Mouse (Mus musculus) liver, embryonic 11.5 days (tissue): Measurements from ENCODE around the gene Clasp2. TPM values are rescaled to one million over a fixed set of nuclear protein-coding genes. Genes with fewer than 3 reads are reported as not detected.

Experiments
- ATAC-seq: fragments of 200-750 bp; cut with Nextera tagmentation; replicated peaks from 2 replicates; pipeline ENCODE4 v1.8.0; 2017; ENCODE audit warnings: moderate number of reproducible peaks, mild to moderate bottlenecking, moderate TSS enrichment, moderate library complexity; ENCODE audit not compliant: low FRiP score
- DNase-seq: peaks from one replicate; pipeline ENCODE4 v3.0.0-alpha.2; 2017; ENCODE audit warnings: low spot score
- H3K27ac ChIP-seq: fragments of 300-500 bp; sonication (generic); 2 replicates; pipeline ENCODE4 v1.5.1; 2014; ENCODE audit warnings: mild to moderate bottlenecking, low read depth, low read length, control low read depth
- H3K27me3 ChIP-seq: fragments of 300-500 bp; sonication (generic); replicated peaks from 2 replicates; pipeline ENCODE4 v1.6.1; 2014; ENCODE audit warnings: low read length, mixed read lengths; ENCODE audit not compliant: control insufficient read depth, insufficient read depth
- H3K36me3 ChIP-seq: fragments of 300-500 bp; sonication (generic); 2 replicates; pipeline ENCODE4 v1.6.1; 2014; ENCODE audit warnings: mild to moderate bottlenecking, low read length, moderate library complexity, mixed read lengths; ENCODE audit not compliant: control insufficient read depth, insufficient read depth
- H3K4me1 ChIP-seq: fragments of 300-500 bp; sonication (generic); replicated peaks from 2 replicates; pipeline ENCODE4 v1.6.1; 2014; ENCODE audit warnings: low read length, mixed read lengths; ENCODE audit not compliant: control insufficient read depth, insufficient read depth
- H3K4me2 ChIP-seq: fragments of 300-500 bp; sonication (generic); 2 replicates; pipeline ENCODE4 v1.6.1; 2014; ENCODE audit warnings: mild to moderate bottlenecking, control low read depth, moderate library complexity
- H3K4me3 ChIP-seq: fragments of 300-500 bp; sonication (generic); 2 replicates; pipeline ENCODE4 v1.5.1; 2014; ENCODE audit warnings: low read depth, low read length, control low read depth
- H3K9ac ChIP-seq: fragments of 300-500 bp; sonication (generic); 2 replicates; pipeline ENCODE4 v1.6.1; 2014; ENCODE audit warnings: low read depth, low read length, control low read depth
- H3K9me3 ChIP-seq: fragments of 300-500 bp; sonication (generic); 2 replicates; pipeline ENCODE4 v1.6.1; 2016; ENCODE audit warnings: low read length, inconsistent platforms, mixed read lengths; ENCODE audit not compliant: control insufficient read depth
- WGBS: fragments of 180-500 bp; shearing (Covaris S2); extraction: QIAGEN DNeasy Blood & Tissue Kit; methylation state at CpG from one replicate; pipeline ENCODE4 v1.1.7; 2014; 5-methylcytosine and 5-hydroxymethylcytosine counted together
- polyA plus RNA-seq: library from polyadenylated mRNA; unstranded; fragments of >200 nt; fragmentation: Nextera tagmentation; extraction: Ambion mirVana; gene quantifications from 2 replicates; pipeline ENCODE4 v1.2.1, GENCODE M21; 2014

Clasp2 gene
- polyA plus RNA-seq, 1 experiment from 2014 or later = 30.5 TPM

DNA sequence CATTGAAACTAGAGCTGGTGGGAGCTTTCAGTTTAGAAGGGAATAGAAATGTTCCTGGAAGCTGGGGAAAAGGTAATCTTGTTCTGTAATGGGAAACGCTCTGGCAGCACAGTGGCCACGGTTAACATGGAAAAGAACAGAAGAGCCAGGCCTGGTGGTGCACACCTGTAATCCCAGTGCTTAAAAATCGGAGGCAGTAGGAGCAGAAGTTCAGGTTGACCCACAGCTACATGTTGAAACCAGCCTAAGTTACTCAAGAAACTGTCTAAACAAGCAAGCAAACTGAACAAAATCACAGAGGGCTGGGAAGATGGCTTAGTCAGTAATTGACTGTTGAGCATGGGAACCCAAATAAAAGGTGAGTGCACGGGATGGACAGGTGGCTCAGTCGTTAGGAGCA is 183.6 kb downstream of the Clasp2 start:
- Histone ChIP-seq H3K4me1 (no peaks in the 10 kb centered on the region), H3K4me2 (no peak overlapping the region), H3K36me3 (peaks cover 3% of the 10 kb centered on the region; the same call in 1 of the 2 replicates), H3K27me3 (no peaks in the 10 kb centered on the region), H3K9ac (no peak overlapping the region), H3K27ac (no peak overlapping the region), H3K9me3 (no peaks in the 10 kb centered on the region), H3K4me3 (no peak overlapping the region)
- DNase-seq (no peak), ATAC-seq (no peak)
- 78% methylated on average over 5 of the region's 5 CpGs for WGBS

DNA sequence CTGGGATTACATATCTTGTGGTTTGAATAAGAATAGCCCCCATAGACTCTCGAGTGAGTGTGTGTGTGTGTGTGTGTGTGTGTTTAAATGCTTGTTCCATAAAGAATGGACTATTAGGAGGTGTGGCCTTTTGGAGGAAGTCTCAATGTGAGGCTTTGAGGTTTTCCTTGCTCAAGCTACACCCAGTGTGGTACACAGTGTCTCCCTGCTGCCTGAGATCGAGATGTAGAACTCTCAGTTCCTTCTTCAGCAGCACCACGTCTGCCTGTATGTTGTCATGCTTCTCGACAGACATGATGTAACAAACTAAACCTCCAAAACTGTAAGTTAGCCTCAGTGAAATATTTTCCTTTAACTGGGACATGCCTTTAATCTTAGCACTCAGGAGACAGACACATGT is 187.3 kb downstream of the Clasp2 start:
- Histone ChIP-seq H3K27ac (no peak overlapping the region), H3K9me3 (no peaks in the 10 kb centered on the region), H3K4me3 (no peak overlapping the region), H3K27me3 (no peaks in the 10 kb centered on the region), H3K4me1 (peaks cover 11% of the 10 kb centered on the region), H3K4me2 (no peak overlapping the region), H3K36me3 (no peaks in the 10 kb centered on the region), H3K9ac (no peak overlapping the region)
- ATAC-seq (no peak), DNase-seq (no peak)
- 51% methylated on average over 4 of the region's 4 CpGs for WGBS

DNA sequence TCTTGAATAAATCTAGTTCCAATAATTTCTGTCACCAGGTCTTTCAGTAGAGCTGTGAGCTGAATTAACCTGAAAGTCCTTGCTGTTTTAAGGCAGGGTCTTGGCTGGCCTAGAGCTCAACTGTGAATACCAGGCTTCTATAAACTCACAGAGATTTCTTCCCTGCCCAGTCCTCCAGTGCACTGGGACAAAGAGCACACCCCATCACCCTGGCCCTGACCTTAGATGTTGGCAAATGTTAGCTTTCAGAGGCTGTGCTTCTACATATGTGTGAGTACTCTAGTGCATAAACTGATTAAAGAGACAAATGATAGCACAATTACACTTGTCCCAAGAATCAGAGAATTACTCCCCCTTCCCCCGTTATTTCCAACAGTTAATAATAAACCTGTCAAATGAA is 188.4 kb downstream of the Clasp2 start:
- Histone ChIP-seq H3K4me1 (peaks cover 19% of the 10 kb centered on the region), H3K4me3 (peak overlapping the region; percentile 93), H3K9me3 (no peaks in the 10 kb centered on the region), H3K27ac (no peak overlapping the region; the same call in 1 of the 2 replicates), H3K27me3 (no peaks in the 10 kb centered on the region), H3K36me3 (no peaks in the 10 kb centered on the region), H3K4me2 (peak overlapping the region; percentile 73), H3K9ac (no peak overlapping the region)
- no peak for DNase-seq
- 76% methylated on average over 1 of the region's 1 CpGs for WGBS
- ATAC-seq = no peak

DNA sequence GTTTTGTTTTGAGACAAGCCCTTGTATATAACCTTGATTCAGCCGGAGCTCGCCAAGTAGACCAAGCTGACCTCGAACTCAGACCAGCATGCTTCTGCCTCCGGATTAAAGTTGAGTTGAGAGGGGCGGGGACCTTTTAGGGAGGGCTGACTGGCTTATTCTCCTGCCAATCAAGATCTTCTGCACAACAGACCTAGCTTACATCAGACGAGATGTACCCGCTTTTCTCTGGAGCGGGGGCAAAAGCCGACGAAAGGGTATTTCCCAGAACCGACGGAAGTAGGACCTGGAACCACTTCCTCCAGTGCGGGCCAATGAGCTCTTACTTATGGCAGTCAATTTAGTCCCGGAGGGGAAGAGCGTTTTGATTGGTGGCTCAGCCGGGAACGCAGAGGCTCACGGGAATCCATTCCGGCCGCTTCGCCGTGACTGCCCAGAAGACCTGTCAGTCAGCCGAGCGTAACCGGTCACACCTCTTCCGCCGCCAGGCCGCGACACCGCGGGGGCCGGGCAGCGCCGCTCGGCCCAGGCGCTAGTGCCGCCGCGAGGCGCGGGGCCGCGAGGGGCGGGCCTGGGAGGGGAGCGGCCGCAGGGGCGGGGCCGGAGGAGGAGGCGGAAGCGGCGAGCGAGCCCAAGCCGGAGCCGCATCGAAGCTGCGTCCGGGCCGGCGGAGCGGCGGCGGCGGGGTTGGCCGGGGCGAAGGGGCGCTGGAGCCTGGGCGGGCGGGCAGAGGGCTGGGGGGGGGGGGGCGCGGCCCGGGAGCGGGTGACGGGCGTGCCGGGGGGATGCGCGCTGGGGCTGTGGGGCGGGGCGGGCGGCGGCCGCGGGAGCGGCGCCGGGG is 189.5 kb downstream of the Clasp2 start, which contains the start of gene Ubp1:
TSS of gene Ubp1 (plus strand) at position 401 of the 841 bp plus-strand sequence.
- Histone ChIP-seq H3K27me3 (no peaks in the 10 kb centered on the region), H3K4me3 (peak within 1 kb of the TSS; percentile 93), H3K4me2 (peak within 1 kb of the TSS; percentile 81), H3K36me3 (no peaks in the 10 kb centered on the region; the same call in 1 of the 2 replicates), H3K4me1 (peaks cover 28% of the 10 kb centered on the region), H3K9ac (peak within 1 kb of the TSS; percentile 94), H3K27ac (peak within 1 kb of the TSS; percentile 98), H3K9me3 (no peaks in the 10 kb centered on the region)
- WGBS = under 1% methylated on average over 43 of the region's 86 CpGs
- DNase-seq (peak; percentile 91), ATAC-seq (peak; percentile 96)

DNA sequence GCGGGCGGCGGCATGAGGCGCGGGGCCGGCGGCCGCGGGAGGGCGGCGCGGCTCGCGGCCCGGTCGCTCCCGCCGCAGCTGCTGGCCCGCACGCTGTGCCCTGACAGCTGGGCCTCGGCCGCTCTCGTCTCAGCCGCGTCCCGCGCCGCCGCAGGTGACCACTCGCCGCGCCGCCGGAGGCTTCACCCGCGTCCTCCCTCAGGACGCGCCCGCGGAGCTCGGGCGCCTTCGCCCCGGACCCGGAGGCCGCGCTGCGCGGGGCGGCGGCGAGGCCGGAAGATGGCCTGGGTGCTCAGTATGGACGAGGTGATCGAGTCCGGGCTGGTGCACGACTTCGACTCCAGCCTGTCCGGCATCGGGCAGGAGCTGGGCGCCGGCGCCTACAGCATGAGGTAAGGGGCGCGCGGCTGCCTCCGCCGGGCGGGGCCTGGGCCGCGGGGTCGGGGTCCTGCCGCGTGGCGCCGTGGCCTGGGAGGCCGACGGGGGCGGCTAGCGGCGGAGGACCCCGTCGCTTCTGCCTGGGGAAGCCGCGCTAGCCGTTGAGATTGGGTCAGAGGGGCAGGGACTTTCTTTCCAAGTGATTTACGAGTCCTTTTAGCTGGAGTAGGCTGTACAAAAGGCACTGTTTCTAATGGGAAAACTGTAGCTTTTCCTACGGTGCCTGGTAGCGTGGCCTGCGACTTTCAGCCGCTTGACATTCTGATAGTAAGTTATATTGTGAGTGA is 190.3 kb downstream of the Clasp2 start:
- DNase-seq (no peak), ATAC-seq (no peak)
- Histone ChIP-seq H3K9me3 (no peaks in the 10 kb centered on the region), H3K9ac (peak overlapping the region; percentile 94), H3K27ac (peak overlapping the region; percentile 98), H3K27me3 (no peaks in the 10 kb centered on the region), H3K36me3 (no peaks in the 10 kb centered on the region; the same call in 1 of the 2 replicates), H3K4me1 (peaks cover 33% of the 10 kb centered on the region), H3K4me2 (peak overlapping the region; percentile 81), H3K4me3 (peak overlapping the region; percentile 93)
- under 1% methylated on average over 65 of the region's 91 CpGs for WGBS

DNA sequence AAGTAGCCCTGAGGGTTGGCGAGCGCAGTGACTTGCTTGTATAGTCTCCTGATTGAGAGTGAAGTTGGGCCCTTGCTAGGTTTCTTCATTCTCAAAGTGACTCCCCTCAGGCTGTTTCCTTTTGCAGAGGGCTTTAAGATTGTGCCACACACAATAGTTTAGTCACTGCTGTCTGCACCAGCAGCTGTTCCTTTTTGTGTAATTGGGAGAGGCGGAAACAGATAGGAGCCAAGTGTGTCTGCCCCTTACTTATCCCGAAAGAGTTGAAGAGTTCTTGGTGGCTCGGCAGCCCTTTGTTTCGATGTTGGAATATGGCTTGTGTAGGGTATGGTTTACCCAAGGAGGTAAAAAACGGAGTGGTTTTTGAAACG is 190.8 kb downstream of the Clasp2 start:
- 2% methylated on average over 8 of the region's 8 CpGs for WGBS
- peak overlapping the region; percentile 98 for H3K27ac ChIP-seq
- peak overlapping the region; percentile 93 for H3K4me3 ChIP-seq
- H3K36me3 ChIP-seq = no peaks in the 10 kb centered on the region; the same call in 1 of the 2 replicates
- H3K9me3 ChIP-seq = no peaks in the 10 kb centered on the region
- DNase-seq = peak; percentile 57
- no peak for ATAC-seq
- peak overlapping the region; percentile 94 for H3K9ac ChIP-seq
- peak overlapping the region; percentile 81 for H3K4me2 ChIP-seq
- H3K27me3 ChIP-seq = no peaks in the 10 kb centered on the region
- H3K4me1 ChIP-seq = peaks cover 33% of the 10 kb centered on the region

DNA sequence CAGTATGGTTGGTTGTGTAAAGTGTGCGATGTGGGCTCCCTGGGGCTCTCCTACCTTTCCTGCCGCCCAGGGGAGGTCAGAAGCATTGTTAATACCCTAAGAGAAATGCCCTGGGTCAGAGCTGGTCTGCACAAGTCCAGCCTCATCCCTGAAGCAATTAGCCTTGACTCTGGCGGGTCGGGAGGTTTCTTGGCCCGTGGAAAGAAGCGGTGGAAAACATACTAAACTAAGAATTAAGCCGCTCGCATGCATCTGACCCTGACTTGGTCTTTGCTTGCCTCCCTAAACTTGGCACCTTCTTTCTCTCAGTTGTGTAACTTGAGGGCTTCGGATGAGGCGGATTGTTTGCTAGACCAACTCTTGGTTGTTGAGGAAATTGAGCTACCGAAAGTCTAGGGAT is 191.2 kb downstream of the Clasp2 start:
- no peaks in the 10 kb centered on the region for H3K27me3 ChIP-seq
- H3K4me2 ChIP-seq = peak overlapping the region; percentile 81
- peak overlapping the region; percentile 94 for H3K9ac ChIP-seq
- WGBS = 19% methylated on average over 11 of the region's 11 CpGs
- no peak for ATAC-seq
- H3K4me1 ChIP-seq = peaks cover 33% of the 10 kb centered on the region
- H3K36me3 ChIP-seq = no peaks in the 10 kb centered on the region; the same call in 1 of the 2 replicates
- DNase-seq = peak; percentile 39
- peak overlapping the region; percentile 98 for H3K27ac ChIP-seq
- H3K4me3 ChIP-seq = peak overlapping the region; percentile 93
- no peaks in the 10 kb centered on the region for H3K9me3 ChIP-seq

DNA sequence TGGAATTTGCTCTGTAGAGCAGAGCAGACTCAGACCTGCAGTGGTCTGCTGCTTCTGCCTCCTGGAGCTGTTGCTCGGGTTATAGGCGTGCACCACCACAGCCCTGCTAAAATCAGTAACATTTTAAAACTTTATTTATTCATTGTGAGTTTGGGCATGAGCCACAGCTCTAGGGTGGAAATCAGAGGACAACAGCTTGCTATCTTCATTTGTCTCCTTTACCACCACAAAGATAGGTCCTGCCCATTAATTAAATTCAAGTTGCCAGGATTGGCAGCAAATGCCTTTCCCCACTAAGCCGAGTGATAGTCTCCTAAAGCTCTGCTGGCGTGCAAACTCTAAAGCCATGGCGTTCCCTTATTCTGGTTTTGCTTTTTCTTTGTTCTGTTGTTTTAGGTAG is 194.4 kb downstream of the Clasp2 start:
- WGBS = 81% methylated on average over 5 of the region's 5 CpGs
- no peaks in the 10 kb centered on the region; the same call in 1 of the 2 replicates for H3K36me3 ChIP-seq
- no peak for ATAC-seq
- H3K27me3 ChIP-seq = no peaks in the 10 kb centered on the region
- 0 out of 2 replicates have a peak overlapping the region, but pooled peaks have one; percentile 10 for H3K4me3 ChIP-seq
- H3K9me3 ChIP-seq = no peaks in the 10 kb centered on the region
- peak overlapping the region; percentile 32 for H3K27ac ChIP-seq
- peaks cover 54% of the 10 kb centered on the region for H3K4me1 ChIP-seq
- no peak for DNase-seq
- H3K4me2 ChIP-seq = peak overlapping the region; percentile 6; the same call in 1 of the 2 replicates
- peak overlapping the region; percentile 35 for H3K9ac ChIP-seq
